In genomic region chr1:42772000-42772399, GRCm38 (mm10) we compare ENCODE assay signal across 19 mouse cellular contexts.
DNase-seq lines count a peak whose midpoint lies in the region; ATAC-seq lines count a peak whose summit lies in the region.
"Had no signal": no experiment of that assay in that cellular context is flagged by ENCODE, and none has a peak within 500 bp of the region (broad histone marks: within the 10 kb centered on the region; RNA-seq: fewer than 3 reads in every experiment).

No protein-coding gene starts in this region.

- H3K4me3 ChIP-seq in hindbrain, embryonic 10.5 days: no peak overlapping the region
- H3K4me3 ChIP-seq in hindbrain, embryonic 13.5 days: no peak overlapping the region
- no peak overlapping the region for H3K4me3 ChIP-seq in neural tube, embryonic 11.5 days (ENCODE audit: low read depth, low read length)
- H3K4me3 ChIP-seq in limb, embryonic 10.5 days: no peak overlapping the region
- H3K4me3 ChIP-seq in heart, embryonic 11.5 days (ENCODE audit: low read depth, low read length): no peak overlapping the region
- H3K4me3 ChIP-seq: left cerebral cortex, adult 2 months; midbrain, embryonic 15.5 days; neural tube, embryonic 15.5 days had no signal

- H3K4me1 ChIP-seq in hindbrain, embryonic 10.5 days (replicated peaks): peaks cover 10% of the 10 kb centered on the region; the same call in 1 of the 2 replicates
- no peaks in the 10 kb centered on the region for H3K4me1 ChIP-seq in hindbrain, embryonic 13.5 days (replicated peaks)
- H3K4me1 ChIP-seq in neural tube, embryonic 11.5 days (ENCODE audit: control insufficient read depth, insufficient read depth, low read length): no peaks in the 10 kb centered on the region
- H3K4me1 ChIP-seq in limb, embryonic 10.5 days: peaks cover 18% of the 10 kb centered on the region
- H3K4me1 ChIP-seq in heart, embryonic 11.5 days (ENCODE audit: control insufficient read depth, insufficient read depth, low read length): no peaks in the 10 kb centered on the region
- H3K4me1 ChIP-seq: midbrain, embryonic 15.5 days; neural tube, embryonic 15.5 days had no signal

- peak; percentile 32 for DNase-seq in hindbrain, embryonic 10.5 days (ENCODE audit: low spot score)
- peak; percentile 12 for DNase-seq in neural tube, embryonic 11.5 days (ENCODE audit: low spot score)
- no peak for DNase-seq in neural tube, embryonic 10.5 days (ENCODE audit: extremely low spot score, low spot score)
- DNase-seq in limb, embryonic 10.5 days (ENCODE audit: low spot score): peak; percentile 54
- peak; percentile 8 for DNase-seq in yolk sac, embryonic 10.5 days (ENCODE audit: low spot score)
- DNase-seq in natural killer cell, adult 2 months (ENCODE audit: low spot score in 2 of 2): no peak
- DNase-seq: B cell, adult 2 months; cerebellum, adult 18-20 months; heart, postnatal 36 days; kidney, postnatal 25 days; lung, postnatal 36 days; thymus, postnatal 25 days had no signal

- no peak overlapping the region for H3K4me2 ChIP-seq in hindbrain, embryonic 13.5 days
- H3K4me2 ChIP-seq in neural tube, embryonic 11.5 days (ENCODE audit: low read depth): no peak overlapping the region
- H3K4me2 ChIP-seq in heart, embryonic 11.5 days: no peak overlapping the region
- H3K4me2 ChIP-seq: midbrain, embryonic 15.5 days; neural tube, embryonic 15.5 days had no signal

- WGBS in hindbrain, embryonic 10.5 days: 58% methylated on average over 6 of the region's 6 CpGs
- 77% methylated on average over 6 of the region's 6 CpGs for WGBS in hindbrain, embryonic 13.5 days
- 55% methylated on average over 6 of the region's 6 CpGs for WGBS in neural tube, embryonic 11.5 days
- 27% methylated on average over 6 of the region's 6 CpGs for WGBS in limb, embryonic 10.5 days
- 39% methylated on average over 6 of the region's 6 CpGs for WGBS in heart, embryonic 11.5 days (ENCODE audit: insufficient replicate concordance)

- H3K27ac ChIP-seq in hindbrain, embryonic 10.5 days: no peak overlapping the region
- no peak overlapping the region for H3K27ac ChIP-seq in hindbrain, embryonic 13.5 days
- H3K27ac ChIP-seq in neural tube, embryonic 11.5 days (ENCODE audit: low read depth, low read length): no peak overlapping the region
- no peak overlapping the region for H3K27ac ChIP-seq in limb, embryonic 10.5 days
- H3K27ac ChIP-seq in heart, embryonic 11.5 days (ENCODE audit: low read depth, low read length): no peak overlapping the region
- H3K27ac ChIP-seq: left cerebral cortex, adult 2 months; liver, embryonic 14.5 days; midbrain, embryonic 15.5 days; neural tube, embryonic 15.5 days had no signal

- H3K36me3 ChIP-seq in hindbrain, embryonic 10.5 days: no peaks in the 10 kb centered on the region
- H3K36me3 ChIP-seq in hindbrain, embryonic 13.5 days: no peaks in the 10 kb centered on the region
- H3K36me3 ChIP-seq in neural tube, embryonic 11.5 days (ENCODE audit: control insufficient read depth, insufficient read depth, low read length): no peaks in the 10 kb centered on the region
- no peaks in the 10 kb centered on the region for H3K36me3 ChIP-seq in limb, embryonic 10.5 days
- no peaks in the 10 kb centered on the region for H3K36me3 ChIP-seq in heart, embryonic 11.5 days (ENCODE audit: control insufficient read depth, insufficient read depth, low read length)
- H3K36me3 ChIP-seq: G1E; midbrain, embryonic 15.5 days; neural tube, embryonic 15.5 days had no signal

- no peak for ATAC-seq in hindbrain, embryonic 13.5 days (ENCODE audit: low FRiP score)
- ATAC-seq in neural tube, embryonic 11.5 days (ENCODE audit: insufficient read depth, low FRiP score, low TSS enrichment): no peak
- no peak for ATAC-seq in heart, embryonic 11.5 days (replicated peaks; ENCODE audit: insufficient number of reproducible peaks, low FRiP score, low TSS enrichment)
- ATAC-seq: midbrain, embryonic 15.5 days had no signal

- H3K9me3 ChIP-seq in hindbrain, embryonic 10.5 days: no peaks in the 10 kb centered on the region
- no peaks in the 10 kb centered on the region for H3K9me3 ChIP-seq in hindbrain, embryonic 13.5 days
- H3K9me3 ChIP-seq in neural tube, embryonic 11.5 days (ENCODE audit: control insufficient read depth, low read length): no peaks in the 10 kb centered on the region
- no peaks in the 10 kb centered on the region for H3K9me3 ChIP-seq in limb, embryonic 10.5 days (replicated peaks)
- H3K9me3 ChIP-seq in heart, embryonic 11.5 days (replicated peaks; ENCODE audit: control insufficient read depth, low read length): no peaks in the 10 kb centered on the region
- H3K9me3 ChIP-seq: G1E; midbrain, embryonic 15.5 days; neural tube, embryonic 15.5 days had no signal

- H3K9ac ChIP-seq in hindbrain, embryonic 13.5 days: no peak overlapping the region
- H3K9ac ChIP-seq in neural tube, embryonic 11.5 days (ENCODE audit: low read length): no peak overlapping the region
- H3K9ac ChIP-seq in heart, embryonic 11.5 days (ENCODE audit: low read depth, low read length): no peak overlapping the region
- H3K9ac ChIP-seq: liver, embryonic 14.5 days; midbrain, embryonic 15.5 days; neural tube, embryonic 15.5 days had no signal

- no peaks in the 10 kb centered on the region for H3K27me3 ChIP-seq in hindbrain, embryonic 10.5 days (ENCODE audit: insufficient read depth, poor library complexity, severe bottlenecking)
- H3K27me3 ChIP-seq in hindbrain, embryonic 13.5 days: no peaks in the 10 kb centered on the region
- no peaks in the 10 kb centered on the region for H3K27me3 ChIP-seq in neural tube, embryonic 11.5 days (ENCODE audit: control insufficient read depth, insufficient read depth, low read length)
- no peaks in the 10 kb centered on the region; the same call in 1 of the 2 replicates for H3K27me3 ChIP-seq in limb, embryonic 10.5 days (ENCODE audit: low read depth, poor library complexity, severe bottlenecking)
- no peaks in the 10 kb centered on the region for H3K27me3 ChIP-seq in heart, embryonic 11.5 days (ENCODE audit: control insufficient read depth, insufficient read depth, low read length)
- H3K27me3 ChIP-seq: midbrain, embryonic 15.5 days; neural tube, embryonic 15.5 days had no signal

Comparison
In these comparisons a context has a peak if more than half of its experiments do, and no peak if none do; other contexts are left out.
1. DNase-seq: peak in hindbrain, embryonic 10.5 days (single experiment), neural tube, embryonic 11.5 days (single experiment), limb, embryonic 10.5 days (single experiment) and yolk sac, embryonic 10.5 days (single experiment); none in neural tube, embryonic 10.5 days (single experiment) and natural killer cell, adult 2 months (0 of 2).